Mouse (Mus musculus): ENCODE data around the gene Tusc2.
"Not testable (repeated sequence)": the region's sequence is repeated elsewhere in the genome, so short reads cannot be mapped to it uniquely, and the experiment has no call there.

Tusc2 gene

DNA sequence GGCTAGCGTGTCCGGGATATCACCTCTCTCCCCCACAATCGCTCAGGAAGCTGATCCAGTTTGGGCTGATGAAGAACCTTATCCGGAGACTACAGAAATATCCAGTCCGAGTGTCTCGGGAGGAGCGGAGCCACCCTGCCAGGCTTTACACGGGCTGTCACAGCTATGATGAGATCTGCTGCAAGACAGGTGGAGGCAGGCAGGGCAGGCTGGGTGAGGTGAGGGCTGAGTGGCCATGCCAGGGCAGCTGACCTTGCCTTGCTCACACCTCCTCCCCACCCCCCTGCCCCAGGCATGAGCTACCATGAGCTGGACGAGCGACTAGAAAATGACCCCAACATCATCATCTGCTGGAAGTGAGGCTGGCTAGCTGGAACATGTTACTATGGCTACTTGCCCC, 17.9 kb upstream of the Tusc2 start:
- DNase-seq (ENCODE audit: low spot score): no peak

DNA sequence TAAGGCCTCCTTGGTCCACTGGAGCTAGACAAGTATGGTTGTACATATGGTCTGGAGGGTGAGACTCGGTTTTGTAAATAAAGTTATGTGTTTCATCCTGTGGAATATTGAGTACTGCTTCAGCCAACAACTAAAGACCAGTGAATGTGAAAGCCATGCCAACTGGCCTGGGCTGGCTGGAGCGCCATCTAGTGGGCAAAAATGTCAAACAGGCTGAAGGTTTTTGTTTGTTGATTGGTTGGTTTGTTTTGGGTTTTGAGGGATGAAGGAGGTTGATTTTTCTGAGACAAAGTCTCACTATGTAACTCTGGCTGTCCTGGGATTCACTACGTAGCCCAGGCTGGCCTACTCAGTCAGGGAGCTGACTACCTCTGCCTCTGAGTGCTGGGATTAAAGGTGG, 17.5 kb upstream of the Tusc2 start:
- DNase-seq (ENCODE audit: low spot score): peak; percentile 75

DNA sequence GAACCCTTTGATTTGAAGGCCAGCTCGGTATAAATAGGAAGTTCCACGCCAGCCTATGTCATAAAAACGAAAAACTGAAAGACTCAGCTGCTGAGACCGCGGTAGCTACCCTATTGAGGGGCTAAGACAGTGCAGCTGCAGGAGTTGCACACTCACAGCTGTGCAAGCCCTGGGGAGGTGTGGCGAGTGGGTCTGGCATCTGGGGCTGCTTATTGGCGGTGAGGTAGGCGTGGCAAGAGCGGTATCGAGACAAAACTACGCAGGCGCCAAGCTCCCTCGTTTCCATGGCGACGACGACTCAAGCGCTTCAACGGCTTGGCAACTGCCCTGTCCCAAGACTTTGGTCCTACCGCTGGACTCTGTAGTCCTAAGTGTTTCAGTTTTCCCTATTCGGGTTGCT, 16.0 kb upstream of the Tusc2 start, which contains the start of gene Zmynd10:
TSS of gene Zmynd10 (plus strand) at position 273 of the 400 bp plus-strand sequence.
- peak; percentile 93 for DNase-seq (ENCODE audit: low spot score)

DNA sequence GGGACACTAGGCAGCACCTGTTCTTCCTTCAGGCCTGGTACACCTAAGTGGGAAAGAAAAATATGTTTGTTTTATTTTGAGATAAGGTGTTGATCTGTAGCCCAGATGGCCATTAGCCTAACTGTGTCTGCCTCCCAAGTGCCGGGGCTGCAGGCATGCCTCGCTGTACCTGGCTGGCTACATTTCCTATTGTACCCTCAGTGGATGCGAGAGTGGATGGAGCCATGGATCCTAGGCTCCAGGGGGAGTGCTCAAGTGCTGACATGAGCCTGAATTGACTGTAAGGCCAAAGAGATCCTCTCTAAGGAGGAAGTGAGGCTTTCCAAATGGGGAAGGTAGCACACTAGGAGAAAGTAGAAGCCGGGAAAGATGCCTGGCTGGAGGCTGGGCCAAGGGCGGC, 15.1 kb upstream of the Tusc2 start:
- DNase-seq (ENCODE audit: low spot score): no peak

DNA sequence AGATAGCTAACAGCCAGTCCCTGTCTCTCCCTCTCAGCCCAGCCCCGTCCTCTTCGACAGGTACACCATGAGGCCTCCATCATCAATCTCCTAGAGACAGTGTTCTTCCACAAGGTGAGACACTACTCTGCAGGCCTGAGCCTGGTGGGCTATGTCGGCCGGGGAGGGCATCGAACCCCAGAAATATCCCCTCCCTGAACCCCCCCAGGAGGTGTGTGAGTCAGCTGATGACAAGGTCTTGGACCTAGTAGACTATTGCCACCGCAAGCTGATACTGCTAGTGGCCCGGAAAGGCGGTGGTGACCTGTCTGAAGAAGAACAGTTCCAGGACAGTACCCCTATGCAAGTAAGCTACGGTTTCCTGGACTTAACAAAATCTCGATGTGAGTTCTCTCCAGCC, 14.2 kb upstream of the Tusc2 start:
- DNase-seq (ENCODE audit: low spot score): no peak

DNA sequence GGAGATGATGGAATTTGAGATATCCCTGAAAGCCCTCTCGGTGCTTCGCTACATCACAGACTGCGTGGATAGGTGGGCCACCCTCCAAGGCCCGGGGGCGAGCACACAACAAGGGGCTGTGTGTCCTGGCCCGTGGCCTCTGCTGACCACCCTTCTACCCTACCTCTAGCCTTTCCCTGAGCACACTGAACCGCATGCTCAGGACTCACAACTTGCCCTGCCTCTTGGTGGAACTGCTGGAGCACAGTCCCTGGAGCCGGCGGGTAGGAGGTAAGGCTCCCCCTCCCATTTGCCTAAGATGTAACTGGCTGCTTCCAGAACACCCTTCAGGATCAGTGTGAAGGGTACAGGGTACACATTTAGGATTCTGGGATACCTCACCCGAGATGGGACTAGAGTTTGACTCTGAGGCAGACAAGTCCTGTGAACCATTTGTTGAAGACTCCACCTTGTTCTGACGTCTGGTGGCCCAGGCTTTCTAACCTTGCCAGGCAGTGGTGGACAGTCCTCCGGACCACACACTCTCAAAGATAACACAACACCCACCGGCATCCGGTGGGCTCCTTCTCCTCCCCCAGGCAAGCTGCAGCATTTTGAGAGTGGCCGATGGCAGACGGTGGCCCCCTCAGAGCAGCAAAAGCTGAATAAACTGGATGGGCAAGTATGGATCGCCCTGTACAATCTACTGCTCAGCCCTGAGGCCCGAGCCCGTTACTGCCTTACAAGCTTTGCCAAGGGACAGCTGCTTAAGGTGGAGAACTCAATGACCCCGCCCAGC, 13.6 kb upstream of the Tusc2 start:
- DNase-seq (ENCODE audit: low spot score): no peak

DNA sequence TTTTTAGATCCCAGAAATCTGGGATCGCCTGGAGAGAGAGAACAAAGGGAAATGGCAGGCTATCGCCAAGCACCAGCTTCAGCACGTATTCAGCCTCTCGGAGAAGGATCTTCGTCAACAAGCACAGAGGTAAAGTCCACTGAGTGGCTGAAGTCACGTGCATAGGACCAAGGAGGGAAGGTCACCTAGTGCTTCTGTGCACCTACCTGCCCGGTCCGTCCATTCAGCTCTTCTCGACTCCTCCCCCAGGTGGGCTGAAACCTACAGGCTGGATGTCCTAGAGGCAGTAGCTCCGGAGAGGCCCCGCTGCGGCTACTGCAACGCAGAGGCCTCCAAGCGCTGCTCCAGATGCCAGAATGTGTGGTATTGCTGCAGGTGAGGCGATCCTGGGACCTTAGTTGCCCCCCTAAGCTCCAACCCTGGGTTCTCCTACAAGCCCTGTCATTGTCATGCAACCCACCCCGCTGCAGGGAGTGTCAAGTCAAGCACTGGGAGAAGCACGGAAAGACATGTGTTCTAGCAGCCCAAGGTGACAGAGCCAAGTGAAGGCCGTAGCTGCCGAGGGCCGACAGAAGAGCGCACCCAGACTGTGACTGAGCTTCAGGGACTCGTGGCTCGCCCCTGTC, 12.5 kb upstream of the Tusc2 start:
- DNase-seq (ENCODE audit: low spot score): no peak

DNA sequence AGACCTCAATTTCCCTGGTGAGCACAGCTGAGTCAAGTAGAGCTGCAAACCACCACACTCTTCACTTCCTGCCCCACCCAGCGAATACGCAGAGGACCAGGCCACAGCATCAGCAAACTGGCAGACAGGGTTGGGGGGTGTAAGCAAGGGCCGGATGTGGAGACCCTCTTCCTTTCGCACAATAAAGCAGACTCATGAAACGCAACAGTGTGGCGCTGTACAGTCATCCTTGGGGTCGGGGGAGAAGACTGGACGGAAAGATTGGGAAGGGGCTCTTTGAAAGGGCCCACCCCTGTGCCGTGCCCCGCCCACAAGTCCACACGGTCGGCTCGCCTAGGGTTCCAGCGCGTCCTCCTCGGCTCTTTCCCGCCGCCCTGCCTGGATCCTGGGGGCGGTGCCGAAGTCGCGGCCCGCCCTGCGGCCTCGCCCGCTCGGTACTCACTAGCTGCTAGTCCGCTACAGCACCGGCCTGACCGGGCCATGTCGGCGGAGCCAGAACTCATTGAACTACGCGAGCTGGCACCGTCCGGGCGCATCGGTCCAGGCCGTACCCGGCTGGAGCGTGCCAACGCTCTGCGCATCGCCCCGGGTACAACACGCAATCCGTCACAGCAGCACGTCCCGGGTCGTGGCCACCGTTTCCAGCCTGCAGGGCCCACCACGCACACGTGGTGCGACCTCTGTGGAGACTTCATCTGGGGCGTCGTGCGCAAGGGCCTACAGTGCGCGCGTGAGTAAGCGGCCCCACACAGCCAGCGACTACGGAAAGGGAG, 11.8 kb upstream of the Tusc2 start, which contains the start of gene Rassf1:
TSS of gene Rassf1 (plus strand) at position 439 of the 773 bp plus-strand sequence.
- DNase-seq (ENCODE audit: low spot score): no peak

DNA sequence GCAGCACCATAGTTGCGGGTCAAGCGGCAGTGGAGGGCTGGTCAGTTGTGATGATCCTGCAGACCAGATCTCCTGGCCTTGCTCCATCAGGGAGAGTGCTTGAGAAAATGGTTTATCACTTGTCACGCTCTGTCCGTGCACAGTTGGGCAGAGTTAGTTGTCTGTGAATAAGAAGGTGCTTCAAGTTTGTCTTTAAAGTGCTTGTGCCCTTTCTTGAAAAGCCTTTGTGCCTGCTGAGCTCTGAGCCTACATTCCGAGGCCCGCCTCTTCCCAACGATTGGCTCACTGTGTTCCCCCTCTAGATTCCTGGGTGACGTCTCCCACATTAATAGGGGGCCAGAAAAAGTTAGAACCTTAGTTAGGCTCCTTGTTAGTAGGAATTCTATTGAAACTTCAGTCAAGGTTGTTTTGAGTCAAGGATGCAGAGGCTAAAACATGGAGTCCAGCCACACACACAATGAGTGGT, 11.1 kb upstream of the Tusc2 start:
- no peak for DNase-seq (ENCODE audit: low spot score)

DNA sequence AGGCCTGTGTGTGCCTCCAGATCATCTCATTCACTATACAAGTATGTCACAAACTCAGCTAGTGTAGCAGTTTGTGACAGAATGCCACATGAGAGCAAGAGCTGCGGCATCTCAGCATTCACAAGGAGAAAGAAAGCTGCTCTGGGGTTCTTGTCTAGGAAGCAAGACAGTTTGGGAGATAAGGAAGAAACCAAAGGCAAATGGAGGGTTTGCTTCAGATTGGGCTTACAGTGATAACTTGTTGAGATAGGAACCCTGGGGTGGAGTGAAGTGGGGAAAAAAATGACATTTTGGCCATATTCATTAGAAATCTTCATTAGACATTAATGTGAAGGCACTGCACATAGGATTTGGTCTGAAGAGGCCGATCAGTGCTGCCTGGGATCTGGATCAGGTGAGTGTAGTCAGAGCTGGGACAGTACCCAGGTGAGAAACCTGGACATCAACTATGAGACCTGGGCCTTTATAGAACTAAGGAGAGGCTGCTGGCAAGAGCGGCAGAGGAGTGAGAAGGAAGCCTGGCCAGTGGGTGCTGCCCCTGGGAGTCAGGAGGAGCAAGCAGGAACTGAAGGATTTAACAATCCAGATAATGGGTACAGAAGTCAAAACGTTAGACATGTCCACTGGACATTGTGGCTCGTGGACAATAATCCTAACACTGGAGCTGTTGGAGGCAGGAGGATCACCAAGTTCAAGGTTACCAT, 10.2 kb upstream of the Tusc2 start:
- no peak for DNase-seq (ENCODE audit: low spot score)

DNA sequence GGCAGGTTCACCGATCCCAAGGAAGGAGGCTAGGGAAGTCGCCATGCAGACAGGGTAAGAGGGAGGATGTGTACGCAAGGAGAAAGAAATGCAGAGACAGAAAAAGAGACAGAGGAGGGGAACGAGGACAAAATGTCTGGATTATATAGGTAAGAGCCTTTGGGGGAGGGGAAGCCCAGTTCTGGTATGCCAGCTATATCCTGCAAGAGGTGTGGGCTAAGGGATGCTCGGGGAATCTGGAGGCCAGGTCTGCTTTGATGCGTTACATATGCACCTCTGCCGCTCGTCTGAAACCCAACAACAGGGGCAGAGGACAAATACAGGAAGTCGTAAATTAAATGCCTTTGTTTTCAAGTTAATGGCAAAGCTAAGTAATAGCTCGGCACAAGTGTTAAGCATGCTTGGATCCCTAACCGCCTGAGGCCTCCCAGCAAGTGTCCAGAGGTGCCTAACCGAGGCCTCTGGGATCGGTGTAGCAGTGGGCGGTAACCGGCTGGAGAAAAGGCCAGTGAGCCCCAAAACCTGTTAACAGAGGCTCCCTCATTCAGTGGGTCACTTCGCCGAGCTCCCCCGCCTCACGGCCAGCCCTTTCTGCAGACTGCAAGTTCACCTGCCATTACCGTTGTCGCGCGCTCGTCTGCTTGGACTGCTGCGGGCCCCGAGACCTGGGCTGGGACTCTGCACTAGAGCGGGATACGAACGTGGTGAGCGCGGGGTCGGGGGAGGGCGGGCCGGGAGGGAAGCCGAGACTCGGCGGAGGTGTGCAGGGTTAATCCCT, 9.3 kb upstream of the Tusc2 start:
- DNase-seq (ENCODE audit: low spot score): no peak

DNA sequence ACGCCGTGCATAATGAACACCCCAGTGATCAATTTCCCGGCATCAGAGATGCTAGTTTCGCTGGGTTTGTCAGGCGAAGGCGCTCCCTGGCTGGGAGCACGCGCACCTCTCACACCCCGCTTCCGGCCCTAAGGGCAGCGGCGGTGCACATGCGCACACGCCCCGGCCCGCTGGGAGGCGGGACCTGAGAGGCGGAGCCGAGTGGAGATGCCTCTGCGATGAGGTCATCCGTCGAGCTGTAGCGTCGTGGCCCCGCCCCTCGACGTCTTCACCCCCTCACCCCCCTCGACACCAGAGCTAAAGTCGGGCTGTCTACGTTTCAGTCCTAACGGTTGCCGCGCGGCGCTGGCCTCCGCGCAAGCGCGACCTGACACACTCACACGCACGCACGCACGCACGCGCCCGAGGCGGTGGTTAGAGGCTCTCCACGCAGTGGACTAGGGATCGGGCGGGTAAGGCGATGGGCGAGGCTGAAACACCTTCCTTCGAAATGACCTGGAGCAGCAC, 8.7 kb upstream of the Tusc2 start:
- DNase-seq (ENCODE audit: low spot score): peak; percentile 97

DNA sequence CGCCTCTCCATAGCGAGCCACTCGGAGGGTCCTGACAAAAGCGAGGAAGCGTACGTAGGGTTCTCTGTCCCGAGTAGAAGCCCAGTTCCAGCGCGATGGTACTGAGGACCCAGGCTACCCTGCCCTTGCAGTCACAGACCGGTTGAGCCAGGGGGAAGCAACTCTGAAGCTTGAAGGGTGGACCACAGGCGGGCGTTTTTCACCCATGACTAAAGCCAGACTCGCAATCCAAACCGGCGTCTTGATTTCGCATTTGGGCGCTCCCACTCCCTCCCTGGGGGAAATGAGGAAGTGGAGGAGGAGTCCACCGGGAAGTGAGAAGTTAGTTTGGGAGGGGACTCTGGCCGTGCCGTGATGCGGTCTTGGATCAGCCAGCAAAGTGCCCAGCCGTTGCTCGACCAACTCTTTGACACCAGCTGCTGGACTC, 8.0 kb upstream of the Tusc2 start:
- no peak for DNase-seq (ENCODE audit: low spot score)

DNA sequence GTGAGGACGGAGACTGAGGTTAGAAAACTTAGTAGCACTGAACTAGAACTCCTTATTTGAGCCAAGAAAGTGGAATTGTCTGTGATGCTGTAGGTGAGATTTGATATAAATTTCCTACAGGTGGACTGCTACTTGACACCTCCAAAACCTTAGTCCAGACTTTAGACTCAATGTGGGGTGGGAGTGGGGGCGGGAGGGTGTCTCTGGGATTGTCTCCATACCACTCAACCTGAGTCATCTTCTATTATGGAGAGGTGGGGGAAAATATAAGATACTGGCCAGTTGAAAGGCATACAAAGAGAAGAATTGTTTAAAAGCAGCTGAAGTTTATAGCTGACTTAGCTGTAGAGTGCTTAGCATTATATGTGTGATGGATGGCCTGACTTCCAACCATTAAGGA, 7.4 kb upstream of the Tusc2 start:
- DNase-seq (ENCODE audit: low spot score): no peak

DNA sequence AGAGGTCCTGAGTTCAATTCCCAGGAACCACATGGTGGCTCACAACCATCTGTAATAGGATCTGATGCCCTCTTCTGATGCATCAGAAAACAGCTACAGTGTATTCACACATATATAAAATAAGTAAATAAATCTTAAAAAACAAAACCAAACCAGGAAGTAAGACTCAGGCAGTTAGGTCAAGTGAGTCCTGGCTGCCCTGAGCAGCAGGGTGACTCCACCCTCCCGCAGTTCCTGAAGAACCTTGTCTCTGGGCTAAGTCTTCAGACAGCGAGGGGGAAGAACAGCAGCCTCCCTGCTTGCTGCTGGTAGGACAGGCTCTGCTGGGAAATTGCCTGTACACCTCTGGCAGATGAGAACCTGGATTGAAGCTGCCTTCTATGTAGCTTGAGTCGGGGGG, 6.7 kb upstream of the Tusc2 start:
- no peak for DNase-seq (ENCODE audit: low spot score)

DNA sequence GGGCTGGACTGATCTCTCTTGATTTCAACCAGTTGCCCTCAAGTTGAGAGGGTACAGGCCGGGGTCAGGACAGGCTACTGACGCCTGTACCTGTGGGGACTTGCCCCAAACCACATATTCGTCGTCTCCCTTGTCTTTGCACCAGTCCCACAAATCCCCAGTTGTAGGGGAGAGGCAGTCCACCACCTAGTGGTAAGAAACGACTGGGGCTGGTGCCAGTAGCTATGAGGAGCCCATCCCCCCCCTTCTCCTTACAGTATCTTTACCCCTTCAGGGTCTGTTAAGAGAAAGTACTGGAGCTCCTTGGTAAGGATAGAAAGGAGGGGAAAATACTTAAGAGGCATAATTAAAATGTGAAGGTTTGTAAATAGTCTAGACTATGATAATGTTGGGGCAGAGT, 2.5 kb downstream of the Tusc2 start:
- DNase-seq (ENCODE audit: low spot score): not testable (repeated sequence)

DNA sequence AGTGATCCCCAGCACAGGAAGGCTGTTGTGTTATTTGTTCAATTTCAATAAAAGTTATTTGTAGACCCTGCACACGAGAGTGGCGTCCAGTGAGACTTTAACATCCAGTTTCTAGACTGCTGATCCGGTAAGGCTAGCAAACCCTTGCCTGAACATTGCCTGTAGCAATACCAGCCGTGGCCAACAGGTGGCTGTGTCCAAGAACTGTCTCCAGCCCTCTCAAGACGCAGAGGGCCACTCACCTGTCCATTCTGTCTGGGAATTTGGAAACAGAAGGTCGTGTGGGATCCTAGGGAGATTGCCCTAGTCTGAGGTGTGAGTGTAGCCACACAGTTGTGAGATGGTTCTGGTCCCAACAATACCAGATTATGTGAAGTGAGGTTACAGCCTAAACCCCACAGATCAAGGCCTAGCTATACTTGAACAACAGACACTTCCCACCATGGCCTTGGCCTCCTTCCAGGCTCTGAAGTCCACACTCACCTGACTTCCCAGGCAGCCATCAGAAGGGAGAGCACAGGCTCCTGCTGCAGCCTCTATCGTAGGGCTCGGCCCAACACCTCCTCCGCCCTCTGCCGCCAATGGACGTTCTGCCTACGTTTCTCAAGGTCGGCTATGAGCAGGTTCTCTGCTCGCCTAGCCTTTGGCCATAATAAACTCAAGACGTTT, 3.1 kb downstream of the Tusc2 start:
- peak; percentile 85 for DNase-seq (ENCODE audit: low spot score)

DNA sequence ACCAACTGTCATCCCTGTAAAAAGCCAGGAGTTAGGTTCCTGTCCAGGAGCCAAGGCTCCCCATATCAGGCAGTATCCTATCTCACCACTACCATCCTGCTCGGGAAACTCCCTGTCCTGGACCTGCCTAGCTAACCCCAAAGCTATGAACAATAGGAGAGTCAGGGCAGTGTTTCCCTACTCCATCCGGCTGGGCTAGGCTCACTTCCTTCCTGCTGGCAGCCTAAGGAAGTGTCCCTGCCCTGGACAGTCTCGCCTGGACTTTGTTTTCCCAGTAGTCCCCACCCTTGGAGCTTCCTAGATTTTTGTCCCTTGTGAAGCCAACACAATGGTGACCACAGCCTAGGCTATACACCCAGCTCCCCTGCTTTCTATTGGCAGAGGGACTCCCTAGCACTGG, 3.8 kb downstream of the Tusc2 start:
- no peak for DNase-seq (ENCODE audit: low spot score)

DNA sequence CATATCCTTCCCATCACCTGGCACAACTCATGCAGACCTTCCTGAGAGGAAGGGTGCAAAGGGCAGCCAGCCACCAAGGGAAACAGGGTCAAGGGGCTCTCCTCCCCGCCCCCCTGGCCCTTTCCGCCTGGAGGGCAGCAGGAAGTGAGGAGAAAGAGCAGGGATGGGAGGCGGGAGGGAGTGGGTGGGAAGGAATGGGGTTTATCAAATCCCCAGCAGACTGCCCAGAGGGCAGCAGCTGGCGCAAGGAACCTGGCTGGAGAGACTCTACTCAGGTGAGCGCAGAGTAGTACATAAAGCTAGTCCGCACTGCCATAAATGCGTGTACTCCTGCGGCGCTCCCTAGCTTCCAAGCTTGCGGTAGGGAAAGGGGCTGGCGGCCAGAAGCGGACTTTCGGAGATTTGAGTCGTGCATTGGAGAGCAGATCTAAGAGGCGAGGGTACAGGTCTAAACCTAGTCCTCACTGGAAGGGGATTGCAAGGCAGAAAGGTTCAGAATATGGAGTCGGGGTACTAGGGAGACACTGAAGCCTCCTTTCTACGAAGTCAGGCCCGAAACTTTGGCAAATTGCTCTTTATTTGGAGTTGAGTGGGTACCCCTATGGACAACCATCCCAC, 4.8 kb downstream of the Tusc2 start, which contains the start of gene Hyal2:
TSS of gene Hyal2 (plus strand) at position 244 of the 618 bp plus-strand sequence.
- no peak for DNase-seq (ENCODE audit: low spot score)
